Mouse (Mus musculus) inflammation-experienced regulatory T-cells, adult 6 months (primary cell): ENCODE measurements around the gene Rassf2. TPM values are rescaled to one million over a fixed set of nuclear protein-coding genes. Genes with fewer than 3 reads are reported as not detected.

Source experiments
- ATAC-seq: one replicate; pipeline ENCODE4 v1.8.0; 2017
- polyA plus RNA-seq, 3 experiments: library from polyadenylated mRNA; unstranded; fragments of 100-300 nt; shearing (Covaris generic); gene quantifications; one replicate each; pipeline ENCODE4 v1.2.1; 2017

The Rassf2 gene
- polyA plus RNA-seq, 3 experiments from 2014 or later = 78.8 to 88.1 (median 87.3) TPM

DNA sequence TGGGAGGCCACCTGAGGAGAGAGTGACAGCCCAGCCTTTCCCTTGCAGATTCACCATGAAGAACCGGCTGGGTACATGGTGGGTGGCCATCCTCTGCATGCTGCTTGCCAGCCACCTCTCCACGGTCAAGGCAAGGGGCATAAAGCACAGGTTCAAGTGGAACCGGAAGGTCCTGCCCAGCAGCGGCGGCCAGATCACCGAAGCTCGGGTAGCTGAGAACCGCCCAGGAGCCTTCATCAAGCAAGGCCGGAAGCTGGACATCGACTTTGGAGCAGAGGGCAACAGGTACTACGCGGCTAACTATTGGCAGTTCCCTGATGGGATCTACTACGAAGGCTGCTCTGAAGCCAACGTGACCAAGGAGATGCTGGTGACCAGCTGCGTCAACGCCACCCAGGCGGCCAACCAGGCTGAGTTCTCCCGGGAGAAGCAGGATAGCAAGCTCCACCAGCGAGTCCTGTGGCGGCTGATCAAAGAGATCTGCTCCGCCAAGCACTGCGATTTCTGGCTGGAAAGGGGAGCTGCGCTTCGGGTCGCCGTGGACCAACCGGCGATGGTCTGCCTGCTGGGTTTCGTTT is 77.0 kb downstream of the Rassf2 start:
- no peak for ATAC-seq

DNA sequence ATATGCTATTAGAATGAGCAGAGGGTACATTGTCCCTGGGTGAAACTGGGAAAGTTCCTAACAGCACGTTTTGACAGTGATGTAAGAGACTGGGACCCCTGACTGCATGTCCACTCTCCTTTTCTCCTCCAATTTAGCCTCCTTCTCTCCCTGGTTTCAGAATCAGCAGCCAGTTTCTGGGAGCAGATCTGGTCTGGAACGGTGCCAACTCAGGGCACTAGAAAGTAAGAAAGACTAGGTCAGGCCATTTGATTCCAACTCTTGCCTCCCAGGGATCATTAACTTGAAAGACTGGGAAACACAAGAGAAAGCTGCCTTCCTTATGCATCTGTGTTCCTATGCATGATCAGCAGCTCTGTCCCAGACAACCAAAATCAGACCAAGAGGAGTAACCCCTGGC is 77.6 kb downstream of the Rassf2 start:
- no peak for ATAC-seq

DNA sequence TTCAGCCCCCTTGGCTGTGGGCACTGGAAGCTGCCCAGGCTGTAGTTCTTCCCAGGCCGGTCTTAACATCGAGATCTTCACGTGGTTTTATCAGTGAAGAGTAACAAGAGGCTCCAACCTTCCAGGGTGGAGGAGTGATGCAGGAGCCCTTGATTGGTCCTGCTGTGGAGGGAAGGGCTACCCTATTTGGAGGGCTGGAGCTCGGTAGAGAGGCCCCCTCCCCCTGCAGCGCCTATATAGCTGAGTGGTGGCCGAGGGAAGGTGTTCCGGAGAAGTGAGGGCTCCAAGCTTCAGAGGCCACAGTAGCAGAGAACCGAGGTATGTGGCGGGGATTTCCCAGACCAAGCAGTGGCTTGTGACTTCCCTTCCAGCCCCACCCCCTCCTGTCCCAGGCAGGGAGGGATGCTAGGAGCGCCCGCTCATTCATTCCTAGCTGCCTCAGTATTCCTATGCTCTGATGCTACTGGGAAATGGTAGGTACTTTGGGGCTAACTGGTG is 79.4 kb downstream of the Rassf2 start, which contains the start of gene Prnd:
Prnd (plus strand) TSS at position 264 of the 498 bp plus-strand sequence.
- ATAC-seq = peak; percentile 83

DNA sequence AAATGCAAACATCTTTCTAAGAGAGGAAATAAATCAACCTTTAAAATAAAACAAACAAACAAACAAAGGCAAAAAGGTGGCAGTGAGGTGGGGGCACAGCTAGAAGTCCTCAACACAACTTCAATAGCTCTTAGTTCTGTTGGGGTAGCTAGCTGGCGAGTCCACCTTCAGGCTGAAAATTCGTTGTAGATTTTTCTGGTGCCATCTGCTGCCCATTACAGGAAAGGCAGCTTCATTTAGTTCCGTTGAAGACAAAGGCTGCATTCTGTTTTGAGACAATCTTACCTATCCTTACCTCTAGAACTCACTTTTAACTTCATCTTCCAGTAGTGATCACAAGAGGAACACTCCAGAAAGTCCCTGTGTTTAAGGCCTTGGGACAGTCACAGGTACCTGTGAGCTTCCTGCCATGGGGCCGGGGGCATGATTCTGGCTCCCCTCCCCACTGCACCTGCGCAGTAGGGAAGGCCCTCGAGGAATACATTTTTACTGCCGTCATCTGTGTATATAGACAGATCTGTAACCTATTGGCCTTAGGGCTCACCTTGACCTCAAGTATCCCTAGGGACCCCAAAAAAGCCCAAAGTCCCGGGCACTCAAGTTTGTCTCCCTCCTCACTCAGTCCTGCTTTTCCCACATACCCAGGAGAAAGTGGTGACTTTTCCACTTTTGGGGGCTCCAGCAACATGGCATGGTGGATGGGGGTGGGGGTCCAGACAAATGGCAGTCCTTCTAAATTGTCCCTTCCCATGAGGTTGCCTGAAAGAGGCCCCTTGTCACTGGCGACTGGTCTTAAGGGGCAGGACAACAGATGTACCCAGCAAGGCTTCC is 80.1 kb downstream of the Rassf2 start:
- ATAC-seq = peak; percentile 54

DNA sequence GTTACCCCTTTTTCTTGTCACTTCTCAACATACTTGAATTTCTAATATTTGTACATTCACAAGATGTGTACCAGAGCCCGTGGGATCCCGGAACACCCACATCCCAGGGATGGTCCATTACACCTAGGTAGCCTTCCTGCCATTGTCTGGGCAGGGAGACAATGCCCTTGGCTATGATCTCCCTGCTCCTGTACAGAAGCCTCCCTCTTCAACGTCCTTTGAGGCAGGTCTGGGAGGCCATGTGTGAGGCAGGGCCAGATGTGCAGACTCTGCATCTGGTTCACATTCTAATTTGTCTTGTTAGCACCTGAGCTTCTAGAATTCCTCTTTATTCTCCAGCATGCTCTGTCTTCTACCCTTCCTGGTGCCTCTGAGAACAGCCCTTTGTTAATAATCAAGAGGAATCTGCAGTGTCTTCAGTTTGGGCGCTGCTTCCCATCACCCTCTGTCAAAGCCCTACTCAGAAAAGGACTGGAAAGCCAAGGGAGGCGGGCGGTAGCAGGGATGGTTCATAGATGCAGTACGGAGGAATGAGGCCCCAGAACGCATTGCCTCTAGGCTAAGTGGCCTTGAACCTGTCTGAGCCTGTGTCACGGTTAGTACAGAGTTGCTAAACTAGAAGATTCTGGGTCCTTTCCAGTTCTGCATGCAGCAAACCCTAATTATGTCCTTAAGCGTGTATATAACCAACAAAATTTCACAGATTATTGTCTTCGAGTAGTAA is 81.0 kb downstream of the Rassf2 start:
- ATAC-seq = no peak

DNA sequence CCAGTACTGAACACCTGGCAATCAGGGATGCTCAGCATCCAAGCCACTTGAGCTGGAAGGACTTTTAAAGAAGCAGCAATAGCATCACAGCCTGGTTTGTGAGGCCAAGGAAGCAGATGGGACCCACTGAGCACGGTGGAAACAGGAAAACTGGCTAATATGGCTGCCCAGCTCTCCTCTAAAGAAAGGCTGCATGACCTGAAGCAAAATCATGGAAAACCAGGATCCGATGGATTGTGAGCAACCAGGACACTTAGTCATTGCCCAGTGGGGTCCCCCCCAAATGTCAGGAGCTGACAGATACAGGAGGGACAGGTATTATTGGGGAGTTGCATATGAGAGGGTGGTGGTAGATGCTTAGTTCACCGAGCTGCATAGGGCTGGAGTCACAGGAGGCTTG is 81.9 kb downstream of the Rassf2 start:
- ATAC-seq = no peak

DNA sequence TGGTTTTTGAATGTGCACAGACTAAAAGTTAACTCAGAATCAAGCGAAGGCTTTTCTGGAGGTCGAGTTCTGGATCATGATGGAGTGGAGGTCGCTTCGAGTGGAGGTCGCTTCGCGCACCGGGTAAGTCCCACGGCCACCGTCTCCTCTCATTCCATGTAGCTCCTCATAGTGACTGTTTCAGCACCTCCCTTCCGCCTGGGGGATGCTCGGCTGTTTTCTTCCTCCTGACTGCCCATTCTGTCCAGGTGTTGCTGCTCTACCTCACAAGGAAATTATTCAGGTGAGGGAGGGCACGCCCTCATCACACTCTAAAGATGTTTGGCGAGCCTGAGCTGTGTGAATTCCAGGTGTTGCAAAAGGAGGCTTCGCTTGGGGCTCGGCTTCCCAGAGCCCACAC is 83.7 kb downstream of the Rassf2 start:
- no peak for ATAC-seq

DNA sequence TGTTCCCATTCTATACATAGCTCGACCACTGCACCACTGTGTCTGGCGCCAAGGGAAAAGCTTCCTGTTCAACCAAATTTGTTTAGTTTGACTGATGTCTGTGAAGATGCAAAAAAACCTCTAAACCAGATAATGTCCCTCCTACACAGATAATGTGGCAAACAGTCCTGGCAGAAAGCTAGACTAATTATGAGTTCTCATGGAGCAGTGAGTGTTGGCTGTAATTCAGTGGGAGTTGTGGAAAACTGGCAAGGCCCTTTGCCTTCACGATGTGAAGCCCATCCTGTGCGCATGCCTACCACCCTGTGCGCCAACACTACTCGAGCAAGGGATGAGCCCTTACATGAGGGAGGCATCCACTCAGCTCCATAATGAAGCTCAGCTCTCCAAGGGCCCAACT is 84.3 kb downstream of the Rassf2 start:
- no peak for ATAC-seq

DNA sequence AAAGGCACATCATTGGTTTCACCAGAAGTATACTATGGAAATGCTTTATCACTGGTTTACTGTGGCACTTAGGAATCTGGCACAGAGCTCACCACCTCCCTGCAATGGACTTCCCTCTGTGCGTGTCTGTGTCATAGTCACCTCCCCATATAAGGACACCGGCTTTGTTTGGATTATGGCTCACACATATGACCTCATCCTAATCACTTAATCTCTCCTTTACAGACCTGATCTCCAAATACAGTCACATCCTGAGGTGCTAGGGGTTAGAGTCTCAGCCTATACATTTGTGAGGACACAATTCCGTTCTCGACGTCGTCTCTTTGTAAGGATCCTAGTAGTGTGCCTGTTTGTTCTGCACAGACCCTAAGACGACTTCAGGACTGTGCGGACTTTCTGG is 84.8 kb downstream of the Rassf2 start:
- no peak for ATAC-seq

DNA sequence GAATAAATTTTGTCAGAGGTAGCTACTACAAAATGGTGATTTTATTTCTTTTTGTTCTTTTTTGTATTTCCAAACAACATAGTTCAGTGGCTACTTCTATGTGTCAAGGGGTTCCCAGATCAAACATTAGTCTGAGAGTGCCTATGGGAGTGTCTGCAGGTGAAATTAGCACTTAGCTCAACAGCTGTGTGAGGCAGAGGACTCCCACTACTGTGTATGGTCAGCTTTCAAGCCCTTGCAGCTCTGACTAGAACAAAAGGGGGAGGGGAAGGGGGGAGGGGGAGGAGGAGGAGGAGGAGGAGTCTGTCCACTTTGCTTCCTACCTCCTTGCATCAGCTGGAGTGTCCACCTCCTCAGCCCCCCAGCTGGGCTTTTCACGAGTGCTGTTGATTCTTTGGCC is 85.7 kb downstream of the Rassf2 start:
- no peak for ATAC-seq

DNA sequence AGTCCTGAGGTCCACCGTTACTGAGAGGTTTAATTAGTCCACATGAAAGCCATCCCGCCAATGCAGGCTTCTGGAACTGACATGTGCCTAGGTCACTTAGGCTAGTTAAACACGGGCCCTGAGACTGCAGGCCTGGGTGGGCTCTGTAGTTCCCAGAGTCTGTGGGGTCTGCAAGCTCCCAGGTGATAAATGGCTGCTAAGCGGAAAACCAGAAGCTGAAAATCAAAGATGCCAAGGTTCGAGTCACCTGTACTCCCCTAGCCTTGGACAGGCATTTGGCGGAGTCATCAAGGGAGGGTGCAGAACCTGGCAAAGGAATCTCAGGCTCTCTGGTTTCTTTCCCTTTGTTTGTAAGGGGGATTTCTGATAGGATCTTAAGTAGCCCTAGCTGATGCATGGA is 88.6 kb downstream of the Rassf2 start:
- ATAC-seq = no peak

DNA sequence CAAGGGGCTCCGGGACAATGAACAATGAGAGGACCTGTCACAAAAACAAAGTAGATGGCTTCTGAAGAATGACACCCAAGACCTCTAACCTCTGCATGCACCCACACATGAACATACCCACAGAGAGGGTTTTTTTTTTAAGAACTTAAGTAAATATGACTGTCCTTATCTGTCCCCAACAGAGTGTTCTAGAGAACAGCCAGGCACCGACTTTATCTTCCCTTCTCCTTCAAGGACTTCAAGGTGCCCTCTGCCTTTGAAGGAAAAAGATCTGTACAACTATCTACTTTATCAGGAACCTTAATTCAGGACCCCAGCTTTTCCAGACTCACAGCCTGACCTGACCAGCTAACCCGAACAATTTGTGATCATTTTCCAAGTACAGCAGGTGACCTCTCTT is 89.6 kb downstream of the Rassf2 start:
- no peak for ATAC-seq

Other genes with a start within 250 kb of the Rassf2 start
- not detected for gene Erv3, start 170.5 kb downstream of the Rassf2 start, polyA plus RNA-seq
- 10 to 100 TPM in 2 of 3 experiments, 1 to 10 TPM in 1; 5.1 to 16.4 (median 15.9) TPM for gene Prnp, start 120.3 kb downstream of the Rassf2 start, polyA plus RNA-seq
- gene Prn, start 120.3 kb downstream of the Rassf2 start, polyA plus RNA-seq = not detected
- under 1 TPM in 1 of 3 experiments, not detected in 2; 0.30 TPM for gene Prnd, start 79.4 kb downstream of the Rassf2 start, polyA plus RNA-seq
- 10 to 100 TPM; 11.6 to 12.1 (median 11.8) TPM for gene Slc23a2, start 114.8 kb upstream of the Rassf2 start, polyA plus RNA-seq
- gene Tmem230, start 217.5 kb upstream of the Rassf2 start, polyA plus RNA-seq = 10 to 100 TPM; 28.2 to 45.1 (median 37.2) TPM
- gene Pcna, start 223.1 kb upstream of the Rassf2 start, polyA plus RNA-seq = 100 to 1,000 TPM; 149 to 308 (median 151) TPM
- gene Cds2, start 232.9 kb upstream of the Rassf2 start, polyA plus RNA-seq = 10 to 100 TPM; 24.8 to 35.4 (median 25.0) TPM